ENCODE assay signal across 1 mouse cellular context in genomic region chr11:120488516-120488915, GRCm38 (mm10).
TF ChIP-seq lines count a peak whose summit lies in the region.

No protein-coding gene starts in this region.

TF ChIP-seq in MEL, 35 proteins besides CTCF, POLR2A, EP300 and RAD21:
- TF ChIP-seq SMC3 (IDR thresholded peaks at IDR 0.05; ENCODE audit: low read depth, low read length) (0 out of 2 replicates have a peak, but pooled peaks have one; percentile 13), ZMIZ1 (IDR thresholded peaks at IDR 0.05; ENCODE audit: low read depth, low read length) (0 out of 2 replicates have a peak, but pooled peaks have one; percentile 9), TAL1 (IDR thresholded peaks at IDR 0.05; ENCODE audit: low read length) (no peak)
TF ChIP-seq in MEL: peak in this region for 2.
